Mouse (Mus musculus): ENCODE measurements around the gene Adra2a.

DNA sequence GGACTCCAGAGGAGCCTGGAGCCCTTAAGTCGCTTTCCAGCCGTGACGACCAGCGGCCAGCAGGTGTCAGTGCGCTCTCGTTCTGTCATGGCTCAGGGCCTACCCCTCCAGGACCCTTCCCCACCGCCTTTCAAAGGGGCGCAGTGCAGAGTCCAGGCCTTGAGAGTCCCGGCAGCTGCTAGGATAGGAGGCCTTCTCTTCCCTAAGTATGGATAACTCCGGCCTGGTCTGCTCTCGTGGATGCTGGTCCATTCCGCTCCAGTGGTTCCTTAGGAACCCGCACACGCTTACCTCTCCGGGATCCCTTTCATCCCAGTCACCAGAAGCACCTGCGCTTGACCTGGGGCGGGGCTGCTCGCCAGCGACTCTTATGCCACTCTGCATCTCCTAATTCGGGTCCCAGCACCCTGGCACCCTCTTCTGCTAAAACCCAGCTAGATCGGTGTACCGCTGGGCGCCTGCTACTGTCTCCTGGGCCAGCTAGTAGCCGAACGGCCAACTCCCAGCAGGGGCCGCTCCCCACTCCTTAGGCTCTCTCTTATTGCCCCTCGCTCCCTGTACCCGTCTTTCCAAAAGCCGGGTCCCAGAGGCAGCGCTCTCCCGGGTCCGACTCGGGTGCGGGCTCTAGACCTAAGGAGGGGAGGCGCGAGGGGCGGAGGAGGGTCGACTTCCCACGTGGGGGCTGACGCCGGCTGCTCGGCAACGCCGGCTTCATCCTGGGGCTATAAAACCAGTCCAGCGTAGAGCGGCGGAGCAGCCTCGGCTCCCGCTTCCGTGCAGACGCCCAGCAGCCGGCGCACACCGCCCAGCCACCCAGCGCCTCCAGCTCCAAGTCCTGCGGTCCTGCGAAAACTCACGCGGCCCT, 788 bp downstream of the Adra2a start:
- TF ChIP-seq POLR2A (IDR thresholded peaks at IDR 0.05; ENCODE audit: extremely low read depth, insufficient read depth, low read length) (peak; percentile 82), CTCF (IDR thresholded peaks at IDR 0.05; ENCODE audit: extremely low read depth, insufficient read depth, low read length) (peak; percentile 77)
